Mouse (Mus musculus) heart, adult 8-10 months (tissue): ENCODE measurements at regions not wholly inside any gene's neighbourhood (a gene's known extent, or its start where the extent isn't known, plus 50 kb on each side); places are given as distances from the start of the nearest gene placed in this dataset.
"Not testable (repeated sequence)": the region's sequence is repeated elsewhere in the genome, so short reads cannot be mapped to it uniquely, and the experiment has no call there.

Experiments
- DNase-seq: peaks from one replicate; pipeline ENCODE4 v3.0.0; 2022; ENCODE audit warnings: low spot score

DNA sequence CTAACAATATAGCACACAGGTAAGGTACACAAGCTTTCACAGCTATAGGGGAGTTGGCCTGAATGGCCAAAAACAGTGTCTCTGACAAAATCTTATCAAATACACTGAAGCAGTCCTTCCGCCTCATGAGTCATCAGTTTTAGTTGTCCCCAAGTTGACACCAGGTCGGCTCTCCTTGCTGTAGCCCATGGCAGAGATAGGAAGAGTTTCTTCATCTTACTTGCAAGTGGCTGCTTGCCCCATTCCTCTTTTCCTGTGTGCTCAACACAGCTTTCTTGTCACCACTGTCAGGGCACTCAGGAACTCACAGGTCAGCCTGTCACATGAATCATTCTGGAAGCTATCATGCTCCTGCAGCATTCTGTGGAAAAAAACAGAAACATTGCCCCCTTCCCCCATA, 77.1 kb downstream of the Olfr721-ps1 start:
- not testable (repeated sequence) for DNase-seq

GRCm38 (mm10) chr14:14481840-14482239, 80.7 kb downstream of the Olfr721-ps1 start:
- DNase-seq, result peak; percentile 10

DNA sequence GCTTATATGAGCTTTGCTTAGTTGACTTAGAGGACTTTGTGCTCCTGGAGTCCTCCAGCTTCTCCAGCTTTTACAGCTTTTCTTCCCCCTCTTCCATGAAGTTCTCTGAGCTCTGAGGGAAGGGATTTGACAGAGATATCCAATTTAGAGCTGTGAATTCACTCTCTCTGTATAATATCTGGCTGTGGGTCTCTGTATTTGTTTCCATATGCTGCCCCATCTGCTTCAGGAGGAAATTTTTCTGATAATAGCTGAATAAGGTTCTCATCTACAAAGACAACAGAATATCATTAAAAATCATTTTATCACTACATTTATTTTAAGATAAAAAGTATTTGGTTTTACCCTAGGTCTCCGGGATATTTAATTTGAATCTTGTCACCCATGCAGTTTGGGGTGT, 85.3 kb downstream of the Olfr721-ps1 start:
- DNase-seq, result no peak

- no peak for DNase-seq
Observed at GRCm38 (mm10) chr14:14490501-14490900, 89.4 kb downstream of the Olfr721-ps1 start.

DNA sequence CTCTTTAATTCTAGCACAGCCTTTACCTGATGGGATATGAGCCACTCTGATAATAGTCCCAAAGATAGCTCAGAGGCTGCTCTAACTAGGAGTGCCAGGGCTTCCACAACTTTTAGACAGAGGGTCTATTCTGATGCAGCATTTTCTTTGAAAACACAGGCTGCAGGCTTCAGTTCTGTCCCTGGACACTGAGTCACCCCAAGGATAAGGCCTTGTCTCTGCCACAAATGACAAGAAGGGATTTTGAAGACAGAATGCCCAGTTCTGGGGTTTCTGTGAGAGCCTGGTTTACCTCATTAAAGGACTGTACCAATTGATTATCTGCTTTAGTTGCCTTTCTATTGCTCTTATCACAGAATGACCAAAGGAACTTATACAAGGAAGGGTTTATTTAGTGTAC, 90.9 kb downstream of the Olfr721-ps1 start:
- no peak for DNase-seq

GRCm38 (mm10) chr14:14511927-14512326, 110.8 kb downstream of the Olfr721-ps1 start:
- DNase-seq, result no peak

DNA sequence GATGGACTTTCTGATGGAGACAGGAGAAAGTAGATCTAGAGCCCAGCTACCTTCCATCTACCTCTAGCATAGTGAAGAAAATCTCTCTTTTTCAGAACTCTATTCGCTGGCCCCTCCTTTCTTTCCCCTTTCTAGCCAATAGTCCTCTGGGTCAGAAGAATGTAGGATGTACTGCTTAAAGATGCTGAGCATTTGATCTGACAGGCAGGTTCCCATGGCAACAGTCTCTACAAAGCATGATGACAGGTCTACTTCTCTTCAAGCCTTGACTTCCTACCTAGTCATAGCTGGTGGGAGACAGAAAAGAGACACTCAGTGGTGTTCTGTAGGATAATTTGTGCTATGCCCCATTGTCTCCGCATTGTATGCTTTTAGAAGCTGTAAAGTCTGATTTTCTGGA, 112.0 kb downstream of the Olfr721-ps1 start:
- no peak for DNase-seq

GRCm38 (mm10) chr14:14513498-14513897, 112.4 kb downstream of the Olfr721-ps1 start:
- no peak for DNase-seq

GRCm38 (mm10) chr14:14514440-14515172, 113.5 kb downstream of the Olfr721-ps1 start:
- DNase-seq, result no peak

DNA sequence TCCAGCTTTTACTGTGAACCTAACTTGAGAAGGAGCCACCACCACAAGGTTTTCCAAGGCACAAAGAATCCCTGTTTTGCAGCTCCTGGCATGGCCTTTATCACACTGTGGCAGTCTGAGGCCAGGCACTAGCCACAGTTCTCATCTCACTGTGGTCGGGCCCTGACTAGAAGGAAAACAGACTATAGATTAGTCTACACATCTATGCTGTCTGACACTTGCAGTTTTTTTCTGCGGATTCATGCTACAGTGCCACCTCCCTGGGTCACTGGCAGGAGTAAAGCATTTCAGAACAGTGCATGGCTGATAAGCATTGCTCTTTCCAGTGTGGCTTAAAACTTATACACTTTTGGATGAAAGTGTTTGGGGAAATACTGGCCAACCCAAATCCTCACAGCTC, 114.3 kb downstream of the Olfr721-ps1 start:
- DNase-seq, result no peak

DNA sequence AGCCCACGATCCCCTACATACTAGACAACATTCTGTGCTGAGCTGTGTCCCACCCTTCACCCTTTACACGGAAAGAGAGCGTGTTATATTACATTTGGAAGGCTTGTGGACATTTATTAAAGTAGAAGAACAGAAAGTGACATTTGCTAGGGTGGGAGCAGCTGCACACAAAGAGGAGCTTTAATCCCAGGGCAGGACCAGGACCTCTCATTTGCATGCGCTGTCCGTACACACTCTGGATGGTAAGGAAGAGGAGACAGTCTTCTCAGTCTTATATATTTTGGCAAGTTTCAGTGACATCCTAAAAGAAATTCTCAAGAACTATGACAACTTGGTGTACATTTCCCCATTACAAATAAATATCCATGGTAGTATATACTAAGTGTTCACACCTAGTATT, 114.8 kb downstream of the Olfr721-ps1 start:
- no peak for DNase-seq

DNA sequence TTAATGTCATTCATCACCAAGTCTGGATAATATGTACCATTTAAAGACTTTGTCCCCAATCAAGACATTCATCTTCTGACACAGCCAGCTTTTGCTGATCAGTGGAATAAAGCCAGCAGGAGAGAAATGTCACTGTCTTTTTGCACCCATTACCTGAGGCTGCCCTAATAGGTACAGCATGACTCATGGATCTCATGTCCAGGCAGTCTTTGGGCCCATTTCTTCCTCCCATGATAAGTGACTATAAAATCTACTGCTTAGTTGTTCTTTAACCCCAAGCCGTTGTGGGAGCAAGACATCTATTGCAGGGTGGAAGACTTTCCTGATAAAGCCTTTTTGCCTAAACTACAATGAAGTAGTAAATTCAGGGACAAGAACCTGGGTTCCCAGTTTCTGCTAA, 116.9 kb downstream of the Olfr721-ps1 start:
- no peak for DNase-seq

DNA sequence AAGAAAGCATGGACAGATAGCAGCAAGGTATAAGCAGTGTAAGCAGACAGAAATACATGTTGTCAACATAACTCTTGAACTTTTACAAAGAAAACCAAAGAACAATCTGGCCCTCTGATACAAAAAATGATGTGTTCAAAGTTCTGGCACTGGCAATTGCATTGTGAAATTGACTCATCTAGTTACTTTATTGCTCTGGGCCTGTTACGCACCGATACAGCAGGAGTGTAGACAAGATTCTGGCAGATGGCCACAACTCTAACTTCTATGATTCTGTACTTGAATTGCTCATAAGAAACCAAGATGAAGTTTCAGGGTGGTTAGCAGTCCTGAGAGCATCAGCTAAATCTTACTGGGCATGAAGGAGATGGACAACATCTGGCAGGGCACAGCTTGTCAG, 117.7 kb downstream of the Olfr721-ps1 start:
- no peak for DNase-seq

GRCm38 (mm10) chr14:14520195-14520594, 119.1 kb downstream of the Olfr721-ps1 start:
- no peak for DNase-seq

DNA sequence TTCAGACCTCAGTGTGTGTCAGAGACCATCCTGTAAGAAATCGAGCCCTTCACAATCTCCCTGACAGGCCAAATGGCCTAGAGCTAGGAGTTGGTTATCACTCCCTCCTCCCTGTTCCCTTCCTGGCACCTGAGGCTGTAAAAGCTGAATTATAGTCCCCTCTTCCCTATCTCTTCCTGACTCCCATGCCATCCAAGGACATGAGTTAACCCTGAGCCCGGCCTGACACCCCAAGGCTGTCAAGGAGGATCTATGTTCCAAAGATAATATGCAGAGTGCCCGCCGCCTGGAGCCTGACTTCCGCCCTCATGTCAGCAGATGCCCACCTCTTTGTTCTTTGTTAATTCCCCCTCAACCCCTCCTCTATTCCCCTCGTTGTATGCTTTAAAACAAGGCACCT, 120.2 kb downstream of the Olfr721-ps1 start:
- DNase-seq, result not testable (repeated sequence)

DNA sequence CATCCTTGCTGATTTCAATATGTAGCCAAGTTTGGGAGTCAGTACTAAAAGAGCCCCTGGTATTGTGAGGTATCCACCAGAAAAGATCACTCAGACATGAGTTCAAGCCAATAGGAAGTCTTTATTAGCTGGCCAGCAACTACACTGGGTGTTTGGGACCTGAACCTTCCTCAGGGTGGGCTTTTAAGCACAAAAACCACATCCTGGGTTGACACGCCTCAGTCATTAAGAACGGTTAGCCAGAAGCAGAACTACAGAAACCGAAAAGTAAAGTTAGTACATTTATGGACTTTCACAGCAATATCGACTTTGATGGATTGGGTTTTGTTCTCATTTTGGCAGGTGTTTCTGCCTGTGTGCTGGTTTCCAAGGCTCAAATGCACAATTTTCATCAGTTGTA, 124.1 kb downstream of the Olfr721-ps1 start:
- DNase-seq, result no peak

DNA sequence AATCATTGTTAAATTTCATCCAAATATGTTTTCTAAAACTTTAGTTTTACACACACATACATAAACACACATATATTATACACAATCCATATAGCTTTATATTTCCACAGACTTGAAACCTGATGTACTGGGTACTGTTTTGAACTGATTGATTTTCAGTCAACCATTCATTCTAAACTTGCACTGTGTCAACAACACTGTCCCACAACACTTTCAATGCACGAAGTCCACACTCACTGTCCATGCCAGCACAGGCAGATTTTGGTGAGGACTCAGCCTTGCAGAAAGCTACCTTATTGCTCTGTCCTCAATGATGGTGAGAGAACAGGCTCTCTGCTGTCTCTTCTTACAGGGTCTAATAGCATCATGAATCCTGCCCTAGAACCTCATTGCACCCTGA, 127.3 kb downstream of the Olfr721-ps1 start:
- DNase-seq, result no peak

DNA sequence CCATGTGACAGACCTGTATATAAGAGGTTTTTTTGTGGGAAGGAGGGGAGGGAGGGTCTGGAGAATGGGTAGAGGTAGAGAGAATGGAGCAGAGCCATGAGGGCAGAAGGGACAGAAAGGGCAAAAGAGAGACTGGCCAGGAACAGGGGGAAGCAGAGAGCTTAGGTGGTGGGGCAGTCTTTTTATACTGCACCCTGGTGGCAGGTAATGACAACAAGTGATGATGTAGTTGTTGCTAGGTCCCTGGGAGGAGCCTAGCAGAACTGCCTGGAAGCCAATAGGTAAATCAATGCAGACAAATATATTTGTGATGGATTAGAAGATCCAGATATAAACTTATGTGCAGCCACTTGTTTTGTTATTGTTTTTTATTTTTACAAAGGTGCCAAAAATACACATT, 140.1 kb downstream of the Olfr721-ps1 start:
- no peak for DNase-seq

GRCm38 (mm10) chr14:14541705-14542104, 140.6 kb downstream of the Olfr721-ps1 start:
- DNase-seq, result no peak

- DNase-seq, result no peak
Observed at GRCm38 (mm10) chr14:14544236-14544635, 143.1 kb downstream of the Olfr721-ps1 start.

GRCm38 (mm10) chr14:14552201-14552600, 149.9 kb upstream of the Slc4a7 start:
- peak; percentile 3 for DNase-seq

- DNase-seq, result no peak
Observed at GRCm38 (mm10) chr14:14574851-14575250, 127.2 kb upstream of the Slc4a7 start.

- no peak for DNase-seq
Observed at GRCm38 (mm10) chr14:14591939-14592338, 110.1 kb upstream of the Slc4a7 start.

GRCm38 (mm10) chr14:14594753-14595152, 107.3 kb upstream of the Slc4a7 start:
- no peak for DNase-seq
